Mouse (Mus musculus) ES-CJ7 (cell line): ENCODE results near the gene Tap2.
A peak's percentile ranks its signal among the peaks of the same experiment; 100 is the strongest.

Experiments used
- DNase-seq: peaks from one replicate; pipeline ENCODE4 v3.0.0; 2011; ENCODE audit warnings: low read depth, low spot score

Tap2 gene

GRCm38 (mm10) chr17:34203444-34203843, at the start of gene Tap2:
TSS of gene Tap2 (plus strand) at chr17:34203527.
- DNase-seq: no peak

GRCm38 (mm10) chr17:34155534-34155933, 47.8 kb upstream of the Tap2 start:
- DNase-seq: no peak

DNA sequence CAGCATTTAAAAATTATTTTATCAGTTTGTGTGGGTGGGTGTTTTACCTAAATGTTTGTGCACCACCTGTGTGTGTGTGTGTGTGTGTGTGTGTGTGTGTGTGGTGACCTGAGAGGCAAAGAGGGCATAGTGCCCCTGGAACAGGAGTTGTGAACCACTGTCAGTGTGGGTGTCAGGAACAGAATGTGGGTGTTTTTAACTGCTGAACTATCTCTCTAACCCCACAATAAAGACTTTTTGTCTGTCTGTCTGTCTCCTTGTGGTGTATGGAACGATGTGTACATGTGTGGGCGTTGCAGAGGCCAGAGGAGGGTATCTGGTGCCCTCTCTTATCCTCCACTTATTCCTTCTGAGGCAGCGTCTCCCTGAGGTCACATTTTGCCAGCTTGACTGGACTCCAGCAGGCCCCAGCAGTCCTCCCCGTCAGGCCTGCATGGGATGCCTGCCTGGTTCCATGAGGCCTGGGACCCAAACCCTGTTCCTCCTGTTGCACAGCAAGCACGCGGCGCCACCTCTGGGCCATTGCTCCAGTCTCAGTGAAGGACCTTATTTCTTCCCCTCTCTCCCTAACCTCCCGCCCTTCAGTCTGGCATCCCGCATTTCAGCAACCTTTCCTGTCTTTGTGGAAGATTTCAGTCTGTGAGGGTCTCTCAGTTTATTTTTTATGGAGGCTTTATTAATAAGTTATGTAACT, 39.0 kb upstream of the Tap2 start:
- DNase-seq: peak; percentile 65

DNA sequence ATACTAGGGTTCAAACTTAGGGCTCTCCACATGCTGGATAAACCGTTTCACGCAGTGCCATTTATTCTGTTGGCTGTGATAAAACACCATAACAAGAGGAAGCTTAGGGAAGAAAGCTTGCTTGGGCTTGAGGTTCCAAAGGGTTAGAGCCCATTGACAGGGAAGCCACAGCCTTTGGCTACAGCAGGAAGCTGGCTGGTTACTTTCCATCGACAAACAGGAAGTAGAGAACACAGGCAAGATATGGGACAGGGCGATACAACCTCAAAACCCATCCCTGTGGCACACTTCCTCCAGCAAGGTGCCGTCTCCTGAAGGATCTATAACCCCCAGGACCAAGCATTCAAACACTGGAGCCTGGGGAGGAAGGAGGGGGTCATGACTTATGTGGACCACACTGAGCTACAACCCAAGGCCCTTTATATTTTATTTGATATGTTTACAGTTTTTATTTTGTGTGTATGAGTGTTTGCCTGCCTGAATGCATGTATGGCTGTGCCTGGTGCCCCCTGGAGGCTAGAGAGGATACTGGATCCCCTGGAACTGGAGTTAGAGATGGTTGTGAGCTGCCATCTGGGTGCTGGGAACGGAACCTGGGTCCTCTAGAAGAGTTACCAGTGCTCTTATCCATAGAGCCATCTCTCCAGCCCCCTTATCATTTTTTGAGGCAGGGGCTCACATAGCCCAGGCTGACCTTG, 38.1 kb upstream of the Tap2 start:
- peak; percentile 46 for DNase-seq

- peak; percentile 42 for DNase-seq
Observed at GRCm38 (mm10) chr17:34169279-34169678, 34.0 kb upstream of the Tap2 start.

DNA sequence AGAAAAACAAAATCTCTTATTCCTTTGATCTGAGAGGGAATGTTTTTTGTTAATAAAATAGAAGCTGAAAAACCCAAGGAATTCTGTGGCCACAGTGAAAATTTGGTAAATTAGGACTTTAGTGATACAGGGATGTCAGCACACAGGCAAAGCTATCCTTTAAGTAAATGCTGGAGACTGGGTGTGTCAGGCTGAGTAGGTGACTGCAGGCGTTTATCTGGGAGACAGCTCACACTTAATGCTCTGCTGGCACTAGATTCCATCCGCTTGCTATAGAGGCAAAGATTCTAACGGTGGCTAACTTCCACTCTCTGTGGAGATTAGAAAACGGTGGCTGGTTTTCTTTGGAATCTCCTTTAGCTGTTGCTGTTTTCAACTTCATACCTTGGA, 32.8 kb upstream of the Tap2 start:
- no peak for DNase-seq

- peak; percentile 68 for DNase-seq
Observed at GRCm38 (mm10) chr17:34170877-34171498, 32.3 kb upstream of the Tap2 start.

DNA sequence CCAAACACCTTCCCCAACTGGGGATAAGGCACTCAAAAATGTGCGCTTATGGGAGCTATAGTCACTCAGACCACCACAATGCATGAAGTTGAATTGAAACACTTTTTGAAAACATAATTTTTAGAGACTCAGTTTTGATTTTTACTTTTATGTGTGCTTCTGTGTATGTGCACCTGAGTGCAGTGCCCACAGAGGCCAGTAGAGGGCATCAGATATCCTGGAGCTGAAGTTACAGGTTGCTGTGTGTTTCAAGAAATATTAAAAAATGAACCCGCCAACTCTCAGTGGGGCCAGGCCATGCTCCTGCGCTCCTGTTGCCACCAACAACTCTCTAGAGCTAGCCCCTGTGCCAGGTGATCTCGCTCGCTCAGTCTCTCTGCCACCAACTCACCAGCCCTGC, 30.8 kb upstream of the Tap2 start:
- DNase-seq: no peak

GRCm38 (mm10) chr17:34174075-34174474, 29.3 kb upstream of the Tap2 start:
- DNase-seq: no peak

DNA sequence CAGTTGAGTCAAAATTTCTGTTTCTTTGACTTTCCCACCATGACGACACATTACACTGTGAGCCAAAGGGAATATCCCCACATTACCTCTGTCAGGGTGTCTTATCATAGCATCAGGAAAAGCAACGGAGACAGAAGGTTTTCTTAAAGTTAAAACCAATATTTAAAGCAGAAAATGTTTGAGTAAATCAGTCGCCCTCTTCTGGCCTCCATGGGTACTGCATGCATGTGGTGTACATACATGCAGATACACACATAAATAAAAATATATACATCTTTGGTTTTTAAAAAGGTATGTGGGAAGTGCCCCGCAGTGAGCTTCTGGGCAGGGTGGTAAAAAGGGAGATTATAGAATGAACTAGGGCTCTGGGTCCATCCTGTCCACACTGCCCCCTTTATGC, 26.1 kb upstream of the Tap2 start:
- peak; percentile 57 for DNase-seq

- no peak for DNase-seq
Observed at GRCm38 (mm10) chr17:34179019-34179418, 24.3 kb upstream of the Tap2 start.

DNA sequence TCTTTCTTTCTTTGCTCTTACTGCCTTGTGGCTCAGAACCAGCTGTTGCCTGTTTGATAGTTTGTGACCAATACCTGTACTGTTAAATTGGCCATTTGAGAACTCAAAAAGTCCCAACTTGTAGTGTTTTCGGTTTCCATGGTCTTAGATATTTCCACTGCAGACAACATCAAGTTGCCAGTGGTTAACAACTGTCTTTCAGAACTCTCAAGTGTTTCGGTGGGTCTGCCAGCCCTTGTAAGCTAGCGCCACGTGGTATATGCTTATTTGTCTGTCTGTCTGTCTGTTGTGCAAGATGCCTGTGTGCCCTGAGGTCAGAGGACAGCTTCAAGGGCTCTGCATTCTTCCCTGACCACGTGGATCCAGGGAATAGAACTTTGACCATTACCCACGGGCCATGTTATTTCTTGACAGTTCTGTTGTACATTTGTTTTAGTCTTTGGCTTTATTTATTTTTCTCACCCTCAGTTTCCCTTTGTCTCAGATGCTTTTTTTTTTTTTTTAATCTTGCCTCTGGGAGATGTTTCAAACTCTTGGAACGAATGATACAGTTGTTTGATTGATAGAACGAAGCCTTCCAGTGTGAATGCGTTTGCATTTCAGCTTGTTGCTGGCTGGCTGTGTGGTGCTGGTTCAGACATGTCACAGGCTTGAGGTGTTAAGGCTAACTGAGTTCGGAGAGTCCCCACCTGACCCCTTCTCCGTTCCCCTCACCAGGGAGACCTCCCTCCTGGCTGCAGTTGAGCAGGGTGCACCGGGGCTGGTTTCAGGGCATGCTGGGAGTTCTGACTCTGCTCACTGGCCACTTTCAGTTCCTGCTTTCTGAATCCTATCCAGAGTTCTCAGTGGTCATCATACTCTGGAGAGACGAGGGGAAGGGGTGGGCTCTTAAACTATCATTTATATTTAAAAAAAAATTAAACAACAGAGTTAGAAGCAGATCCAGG, 23.1 kb upstream of the Tap2 start:
- no peak for DNase-seq

GRCm38 (mm10) chr17:34183564-34184219, 19.6 kb upstream of the Tap2 start:
- DNase-seq: no peak

DNA sequence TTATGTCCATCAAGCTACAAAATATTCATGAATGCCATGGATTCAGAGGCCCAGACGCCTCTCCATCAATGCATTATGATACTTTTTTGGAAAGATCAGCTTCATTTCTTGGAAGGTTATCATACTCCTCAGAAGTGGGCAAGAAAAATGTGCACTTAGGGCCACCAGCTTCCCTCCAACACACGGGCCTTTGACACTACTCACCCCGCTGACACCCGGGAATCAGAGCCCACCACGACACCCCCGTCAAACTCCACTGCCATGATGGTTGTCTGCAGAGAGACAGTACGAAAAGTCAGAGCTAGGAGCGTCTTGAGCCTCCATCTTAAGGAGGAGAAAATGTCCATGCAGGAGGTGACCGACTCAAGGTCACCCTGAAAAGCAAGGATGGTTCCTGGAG, 17.8 kb upstream of the Tap2 start:
- DNase-seq: no peak

DNA sequence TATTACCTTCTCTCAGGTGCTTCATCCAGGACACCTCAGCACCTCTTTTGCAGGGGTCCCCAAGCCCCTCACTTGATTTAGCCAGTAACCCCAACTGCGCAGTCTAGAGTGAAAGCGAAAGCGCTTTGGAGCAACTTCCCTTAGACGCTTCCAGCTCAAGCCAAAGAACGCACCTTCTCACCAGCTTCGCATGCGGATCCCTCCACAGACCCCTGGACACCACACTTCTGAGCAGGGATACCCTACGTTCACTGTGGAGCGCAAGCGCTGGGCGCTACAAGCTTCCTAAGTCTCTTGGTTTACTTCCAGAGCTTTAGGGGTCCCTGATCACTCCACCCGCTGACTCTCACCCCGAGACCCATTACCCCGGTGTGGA, 16.5 kb upstream of the Tap2 start:
- no peak for DNase-seq

DNA sequence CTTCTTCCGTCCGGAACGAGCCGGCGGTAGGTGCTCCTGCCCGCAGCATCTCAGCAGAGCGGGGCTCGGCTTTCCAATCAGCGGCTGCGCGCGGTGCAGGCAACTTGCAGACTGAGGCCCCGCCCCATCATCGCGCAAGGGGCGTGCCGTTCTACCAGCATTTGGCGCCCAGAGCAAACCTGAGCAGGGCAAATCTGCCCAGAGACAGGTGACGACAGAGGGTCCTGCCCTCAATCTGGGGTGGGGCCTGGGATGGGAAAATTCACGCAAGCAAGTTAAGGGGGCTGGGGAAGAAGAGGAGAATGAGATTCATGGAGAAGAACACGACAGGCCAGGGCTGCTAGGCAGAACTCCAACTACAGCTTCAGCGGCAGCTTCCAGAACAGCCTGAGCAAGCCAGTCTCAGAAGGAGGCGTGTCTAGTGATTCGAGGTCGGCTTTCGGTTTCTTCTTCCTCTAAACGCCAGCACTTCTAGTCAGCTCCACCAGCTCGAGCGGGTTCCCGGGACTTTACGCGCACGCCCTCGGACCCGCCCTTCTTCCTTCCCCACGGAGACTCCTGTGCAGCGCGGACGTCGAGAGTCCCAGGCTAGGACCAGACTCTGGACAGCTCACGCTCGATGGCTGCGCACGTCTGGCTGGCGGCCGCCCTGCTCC, 15.9 kb upstream of the Tap2 start, which contains the start of the genes Tap1 and Psmb9:
TSS of gene Tap1 (plus strand) at position 293 of the 656 bp plus-strand sequence.
TSS of gene Psmb9 (minus strand) at position 504 of the 656 bp plus-strand sequence.
- peak; percentile 96 for DNase-seq

- no peak for DNase-seq
Observed at GRCm38 (mm10) chr17:34188010-34188409, 15.3 kb upstream of the Tap2 start.

DNA sequence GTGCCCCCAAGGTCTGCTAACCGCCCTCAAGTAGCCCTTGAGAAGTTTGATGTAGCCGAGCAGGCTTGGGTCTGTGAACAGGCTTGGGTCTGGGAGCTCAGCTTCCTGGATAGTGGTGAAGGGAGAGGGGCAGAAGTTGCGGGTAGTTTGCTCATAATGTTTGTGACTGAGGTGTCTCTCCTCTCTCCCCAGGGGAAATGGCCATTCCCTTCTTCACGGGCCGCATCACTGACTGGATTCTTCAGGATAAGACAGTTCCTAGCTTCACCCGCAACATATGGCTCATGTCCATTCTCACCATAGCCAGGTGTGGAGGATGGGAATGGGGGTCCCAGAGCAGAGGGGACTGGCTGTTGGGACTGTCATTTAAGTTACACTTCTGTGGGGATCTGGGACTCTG, 14.3 kb upstream of the Tap2 start:
- DNase-seq: no peak

DNA sequence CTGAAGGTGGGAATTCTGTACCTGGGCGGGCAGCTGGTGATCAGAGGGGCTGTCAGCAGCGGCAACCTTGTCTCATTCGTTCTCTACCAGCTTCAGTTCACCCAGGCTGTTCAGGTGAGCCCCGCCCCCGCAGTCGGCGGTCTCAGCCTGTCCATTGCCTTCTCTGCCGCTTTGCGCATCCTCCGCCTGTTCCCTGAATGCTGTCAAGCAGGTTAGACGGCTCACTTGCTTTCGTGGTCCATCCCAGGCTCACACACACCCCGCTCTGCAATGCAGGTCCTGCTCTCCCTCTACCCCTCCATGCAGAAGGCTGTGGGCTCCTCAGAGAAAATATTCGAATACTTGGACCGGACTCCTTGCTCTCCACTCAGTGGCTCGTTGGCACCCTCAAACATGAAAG, 10.5 kb upstream of the Tap2 start:
- no peak for DNase-seq

GRCm38 (mm10) chr17:34193468-34193867, 9.9 kb upstream of the Tap2 start:
- DNase-seq: no peak

DNA sequence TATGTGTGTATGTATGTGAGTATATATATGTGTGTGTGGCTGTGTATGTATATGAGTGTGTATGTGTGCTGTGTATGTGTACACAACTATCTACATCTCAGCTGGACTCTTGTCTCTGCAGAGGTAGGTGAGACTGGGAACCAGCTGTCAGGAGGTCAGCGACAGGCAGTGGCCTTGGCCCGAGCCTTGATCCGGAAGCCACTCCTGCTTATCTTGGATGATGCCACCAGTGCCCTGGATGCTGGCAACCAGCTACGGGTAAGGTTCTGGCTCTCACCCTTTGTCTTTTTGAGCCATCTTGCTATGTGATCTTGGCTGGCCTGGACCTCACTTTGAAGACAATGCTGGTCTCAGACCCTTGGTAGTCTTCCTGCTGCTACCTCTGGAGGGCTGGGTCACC, 8.6 kb upstream of the Tap2 start:
- no peak for DNase-seq
